In genomic region chr15:86109245-86109644, GRCm38 (mm10) we compare ENCODE assay signal across 14 mouse cellular contexts. TPM values are rescaled to one million over a fixed set of nuclear protein-coding genes. Genes with fewer than 3 reads are reported as not detected.
A peak's percentile ranks its signal among the peaks of the same experiment; 100 is the strongest.
DNase-seq lines count a peak whose midpoint lies in the region; ATAC-seq and TF ChIP-seq lines count a peak whose summit lies in the region.
"Had no signal": no experiment of that assay in that cellular context is flagged by ENCODE, and none has a peak within 500 bp of the region (broad histone marks: within the 10 kb centered on the region; RNA-seq: fewer than 3 reads in every experiment).

No protein-coding gene starts in this region.

- no peak overlapping the region for H3K4me2 ChIP-seq in forebrain, postnatal 0 days (ENCODE audit: low read depth)
- H3K4me2 ChIP-seq in forebrain, embryonic 12.5 days: no peak overlapping the region
- H3K4me2 ChIP-seq in midbrain, embryonic 14.5 days (ENCODE audit: low read length): no peak overlapping the region
- peak overlapping the region; percentile 17 for H3K4me2 ChIP-seq in heart, embryonic 11.5 days
- no peak overlapping the region for H3K4me2 ChIP-seq in liver, embryonic 16.5 days (ENCODE audit: low read depth, low read length)
- H3K4me2 ChIP-seq: limb, embryonic 13.5 days had no signal

- H3K36me3 ChIP-seq in forebrain, postnatal 0 days (ENCODE audit: insufficient read depth): peaks cover 8% of the 10 kb centered on the region
- peaks cover 5% of the 10 kb centered on the region; the same call in 1 of the 2 replicates for H3K36me3 ChIP-seq in forebrain, embryonic 12.5 days (replicated peaks)
- peaks cover 7% of the 10 kb centered on the region; the same call in 1 of the 2 replicates for H3K36me3 ChIP-seq in midbrain, embryonic 14.5 days (ENCODE audit: control insufficient read depth, insufficient read depth, low read length)
- peaks cover 3% of the 10 kb centered on the region; the same call in 1 of the 2 replicates for H3K36me3 ChIP-seq in midbrain, embryonic 10.5 days
- no peaks in the 10 kb centered on the region for H3K36me3 ChIP-seq in heart, embryonic 11.5 days (ENCODE audit: control insufficient read depth, insufficient read depth, low read length)
- H3K36me3 ChIP-seq in liver, embryonic 16.5 days (ENCODE audit: control insufficient read depth, insufficient read depth): no peaks in the 10 kb centered on the region

- H3K4me3 ChIP-seq in forebrain, postnatal 0 days (ENCODE audit: low read depth, low read length): no peak overlapping the region
- H3K4me3 ChIP-seq in forebrain, embryonic 12.5 days (replicated peaks): no peak overlapping the region
- no peak overlapping the region for H3K4me3 ChIP-seq in midbrain, embryonic 14.5 days (replicated peaks; ENCODE audit: low read depth, low read length)
- no peak overlapping the region for H3K4me3 ChIP-seq in midbrain, embryonic 10.5 days
- H3K4me3 ChIP-seq in heart, embryonic 11.5 days (ENCODE audit: low read depth, low read length): no peak overlapping the region
- no peak overlapping the region for H3K4me3 ChIP-seq in liver, embryonic 16.5 days (ENCODE audit: low read depth, low read length)
- H3K4me3 ChIP-seq: limb, embryonic 13.5 days had no signal

- H3K9ac ChIP-seq in forebrain, postnatal 0 days: 0 out of 2 replicates have a peak overlapping the region, but pooled peaks have one; percentile 14
- H3K9ac ChIP-seq in forebrain, embryonic 12.5 days: no peak overlapping the region
- no peak overlapping the region for H3K9ac ChIP-seq in midbrain, embryonic 14.5 days (replicated peaks; ENCODE audit: low read length)
- H3K9ac ChIP-seq in heart, embryonic 11.5 days (ENCODE audit: low read depth, low read length): no peak overlapping the region
- H3K9ac ChIP-seq in liver, embryonic 16.5 days (ENCODE audit: low read depth, low read length): no peak overlapping the region
- H3K9ac ChIP-seq: limb, embryonic 13.5 days had no signal

- peaks cover 12% of the 10 kb centered on the region for H3K4me1 ChIP-seq in forebrain, postnatal 0 days (ENCODE audit: insufficient read depth)
- peaks cover 39% of the 10 kb centered on the region for H3K4me1 ChIP-seq in forebrain, embryonic 12.5 days
- H3K4me1 ChIP-seq in midbrain, embryonic 14.5 days (ENCODE audit: control insufficient read depth, insufficient read depth, low read length): peaks cover 22% of the 10 kb centered on the region
- peaks cover 63% of the 10 kb centered on the region for H3K4me1 ChIP-seq in midbrain, embryonic 10.5 days
- peaks cover 77% of the 10 kb centered on the region for H3K4me1 ChIP-seq in heart, embryonic 11.5 days (ENCODE audit: control insufficient read depth, insufficient read depth, low read length)
- H3K4me1 ChIP-seq in liver, embryonic 16.5 days (ENCODE audit: control insufficient read depth, low read depth, low read length): peaks cover 63% of the 10 kb centered on the region

- ATAC-seq in forebrain, postnatal 0 days: no peak
- ATAC-seq in forebrain, embryonic 12.5 days (ENCODE audit: low FRiP score): no peak
- ATAC-seq in midbrain, embryonic 14.5 days (ENCODE audit: low FRiP score, low TSS enrichment): no peak
- no peak for ATAC-seq in heart, embryonic 11.5 days (replicated peaks; ENCODE audit: insufficient number of reproducible peaks, low FRiP score, low TSS enrichment)
- no peak for ATAC-seq in liver, embryonic 16.5 days (ENCODE audit: low read depth)

- H3K27ac ChIP-seq in forebrain, postnatal 0 days (ENCODE audit: low read depth, low read length): peak overlapping the region; percentile 59
- H3K27ac ChIP-seq in forebrain, embryonic 12.5 days: no peak overlapping the region
- 0 out of 2 replicates have a peak overlapping the region, but pooled peaks have one; percentile 20 for H3K27ac ChIP-seq in midbrain, embryonic 14.5 days (replicated peaks; ENCODE audit: low read depth, low read length)
- H3K27ac ChIP-seq in midbrain, embryonic 10.5 days (replicated peaks): no peak overlapping the region
- H3K27ac ChIP-seq in heart, embryonic 11.5 days (ENCODE audit: low read depth, low read length): peak overlapping the region; percentile 58
- peak overlapping the region; percentile 3; the same call in 1 of the 2 replicates for H3K27ac ChIP-seq in liver, embryonic 16.5 days (ENCODE audit: low read length)
- H3K27ac ChIP-seq: limb, embryonic 13.5 days had no signal

- no peaks in the 10 kb centered on the region for H3K9me3 ChIP-seq in forebrain, postnatal 0 days (ENCODE audit: low read length)
- H3K9me3 ChIP-seq in forebrain, embryonic 12.5 days: no peaks in the 10 kb centered on the region
- no peaks in the 10 kb centered on the region for H3K9me3 ChIP-seq in midbrain, embryonic 14.5 days (ENCODE audit: control insufficient read depth, low read length)
- H3K9me3 ChIP-seq in midbrain, embryonic 10.5 days (replicated peaks): no peaks in the 10 kb centered on the region
- no peaks in the 10 kb centered on the region for H3K9me3 ChIP-seq in heart, embryonic 11.5 days (replicated peaks; ENCODE audit: control insufficient read depth, low read length)
- no peaks in the 10 kb centered on the region for H3K9me3 ChIP-seq in liver, embryonic 16.5 days (replicated peaks; ENCODE audit: control insufficient read depth, low read length)
- H3K9me3 ChIP-seq: limb, embryonic 13.5 days had no signal

- H3K27me3 ChIP-seq in forebrain, postnatal 0 days (ENCODE audit: insufficient read depth, low read length): no peaks in the 10 kb centered on the region
- H3K27me3 ChIP-seq in forebrain, embryonic 12.5 days: no peaks in the 10 kb centered on the region
- no peaks in the 10 kb centered on the region for H3K27me3 ChIP-seq in midbrain, embryonic 14.5 days (ENCODE audit: control insufficient read depth, insufficient read depth, low read length)
- no peaks in the 10 kb centered on the region; the same call in 1 of the 2 replicates for H3K27me3 ChIP-seq in midbrain, embryonic 10.5 days (ENCODE audit: low read depth, poor library complexity, severe bottlenecking)
- no peaks in the 10 kb centered on the region for H3K27me3 ChIP-seq in heart, embryonic 11.5 days (ENCODE audit: control insufficient read depth, insufficient read depth, low read length)
- H3K27me3 ChIP-seq in liver, embryonic 16.5 days (ENCODE audit: control insufficient read depth, insufficient read depth, low read depth, low read length): no peaks in the 10 kb centered on the region
- H3K27me3 ChIP-seq: limb, embryonic 13.5 days had no signal

- 78% methylated on average over 7 of the region's 7 CpGs for WGBS in forebrain, postnatal 0 days
- 90% methylated on average over 7 of the region's 7 CpGs for WGBS in forebrain, embryonic 12.5 days
- 88% methylated on average over 7 of the region's 7 CpGs for WGBS in midbrain, embryonic 14.5 days
- WGBS in midbrain, embryonic 10.5 days: 94% methylated on average over 7 of the region's 7 CpGs
- 44% methylated on average over 7 of the region's 7 CpGs for WGBS in heart, embryonic 11.5 days (ENCODE audit: insufficient replicate concordance)
- WGBS in liver, embryonic 16.5 days (ENCODE audit: insufficient replicate concordance): 82% methylated on average over 7 of the region's 7 CpGs

- no peak for DNase-seq in forebrain, postnatal 0 days
- no peak for DNase-seq in midbrain, embryonic 14.5 days
- DNase-seq in midbrain, embryonic 10.5 days (ENCODE audit: low spot score): no peak
- no peak for DNase-seq in ovary, postnatal 14 days (ENCODE audit: low spot score)
- DNase-seq in kidney, adult 8-10 months: no peak
- DNase-seq: embryo, embryonic 11 days; gastrocnemius, postnatal 25 days; kidney, postnatal 14 days; lung, postnatal 36 days; thymus, postnatal 4 days had no signal

- no peak for TF ChIP-seq CTCF in forebrain, postnatal 0 days (IDR thresholded peaks at IDR 0.05; ENCODE audit: low read depth)

RNA-seq across cellular contexts. Expression of gene Gramd4, which starts 51.8 kb away (rescaled TPM):
- 54.5 and 57.0 TPM in 2 replicates for total RNA-seq in forebrain, postnatal 0 days (2014; rRNA removed)
- polyA plus RNA-seq in forebrain, postnatal 0 days (2015; fragmentation: Nextera tagmentation; extraction: Ambion mirVana): 24.8 and 28.8 TPM in 2 replicates
- polyA plus RNA-seq in forebrain, embryonic 12.5 days (2016; fragmentation: Nextera tagmentation; extraction: Ambion mirVana): 33.4 and 36.6 TPM in 2 replicates
- 29.5 and 31.0 TPM in 2 replicates for polyA plus RNA-seq in midbrain, embryonic 14.5 days (2014; fragmentation: Nextera tagmentation; extraction: Ambion mirVana)
- polyA plus RNA-seq in midbrain, embryonic 10.5 days (2016; fragmentation: Nextera tagmentation; extraction: Ambion mirVana): 14.3 and 16.7 TPM in 2 replicates
- 4.9 and 6.5 TPM in 2 replicates for polyA plus RNA-seq in heart, embryonic 11.5 days (2014; fragmentation: Nextera tagmentation; extraction: Ambion mirVana)
- 3.4 and 3.5 TPM in 2 replicates for polyA plus RNA-seq in liver, embryonic 16.5 days (2015; fragmentation: Nextera tagmentation; extraction: Ambion mirVana)

Comparison
In these comparisons a context has a peak if more than half of its experiments do, and no peak if none do; other contexts are left out.
1. H3K27ac ChIP-seq: peak in forebrain, postnatal 0 days (single experiment), midbrain, embryonic 14.5 days (single experiment), heart, embryonic 11.5 days (single experiment) and liver, embryonic 16.5 days (single experiment); none in forebrain, embryonic 12.5 days (single experiment) and midbrain, embryonic 10.5 days (single experiment).